Mouse (Mus musculus) brown adipose tissue, adult 24 weeks (tissue): ENCODE results near the gene Soga1. TPM values are rescaled to one million over a fixed set of nuclear protein-coding genes. Genes with fewer than 3 reads are reported as not detected.

Source experiments
- H3K27ac ChIP-seq: fragments of 200-500 bp; replicated peaks from 2 replicates; pipeline ENCODE4 v1.5.1; 2012; ENCODE audit warnings: low read depth, mild to moderate bottlenecking, low read length
- H3K4me1 ChIP-seq: fragments of 200-500 bp; 2 replicates; pipeline ENCODE4 v1.6.1; 2012; ENCODE audit warnings: low read length, mixed read lengths; ENCODE audit not compliant: control insufficient read depth, insufficient read depth, insufficient read length
- H3K4me3 ChIP-seq: fragments of 200-500 bp; 2 replicates; pipeline ENCODE4 v1.5.1; 2012; ENCODE audit warnings: low read depth, mild to moderate bottlenecking, low read length, moderate library complexity; ENCODE audit not compliant: insufficient read depth
- polyA plus RNA-seq: library from polyadenylated mRNA; stranded (reverse); fragments of >200 nt; gene quantifications from 2 replicates; pipeline ENCODE4 v1.2.4, GENCODE M21; 2012; ENCODE audit not compliant: missing spikeins, insufficient read depth, insufficient read length

The Soga1 gene
- polyA plus RNA-seq, 1 experiment: 6.0 TPM

GRCm38 (mm10) chr2:157074186-157074724 lies 4.8 kb downstream of the Soga1 start:
- Histone ChIP-seq H3K27ac (peak overlapping the region; percentile 35), H3K4me1 (peaks cover 69% of the 10 kb centered on the region), H3K4me3 (peak overlapping the region; percentile 6; the same call in 1 of the 2 replicates)

GRCm38 (mm10) chr2:157073378-157074052 lies 5.5 kb downstream of the Soga1 start:
- Histone ChIP-seq H3K4me3 (no peak overlapping the region), H3K27ac (no peak overlapping the region; the same call in 1 of the 2 replicates), H3K4me1 (peaks cover 76% of the 10 kb centered on the region)

- H3K4me3 ChIP-seq: no peak overlapping the region
- H3K4me1 ChIP-seq: peaks cover 76% of the 10 kb centered on the region
- H3K27ac ChIP-seq: peak overlapping the region; percentile 74
These were observed 6.6 kb downstream of the Soga1 start for GRCm38 (mm10) chr2:157072316-157072990.

- Histone ChIP-seq H3K27ac (peak overlapping the region; percentile 74), H3K4me1 (peaks cover 77% of the 10 kb centered on the region), H3K4me3 (no peak overlapping the region)
These were observed 7.5 kb downstream of the Soga1 start for GRCm38 (mm10) chr2:157071556-157071955.

GRCm38 (mm10) chr2:157070365-157070764 lies 8.7 kb downstream of the Soga1 start:
- H3K4me3 ChIP-seq: no peak overlapping the region
- H3K4me1 ChIP-seq: peaks cover 76% of the 10 kb centered on the region
- peak overlapping the region; percentile 74 for H3K27ac ChIP-seq

GRCm38 (mm10) chr2:157069755-157070315 lies 9.2 kb downstream of the Soga1 start:
- Histone ChIP-seq H3K27ac (peak overlapping the region; percentile 74), H3K4me3 (no peak overlapping the region), H3K4me1 (peaks cover 80% of the 10 kb centered on the region)

- H3K4me3 ChIP-seq: no peak overlapping the region
- peaks cover 81% of the 10 kb centered on the region for H3K4me1 ChIP-seq
- H3K27ac ChIP-seq: peak overlapping the region; percentile 74
These were observed 9.7 kb downstream of the Soga1 start for GRCm38 (mm10) chr2:157069355-157069735.

GRCm38 (mm10) chr2:157068701-157069354 lies 10.2 kb downstream of the Soga1 start:
- H3K4me1 ChIP-seq: peaks cover 81% of the 10 kb centered on the region
- no peak overlapping the region for H3K4me3 ChIP-seq
- peak overlapping the region; percentile 74 for H3K27ac ChIP-seq

GRCm38 (mm10) chr2:157066731-157067430 lies 12.2 kb downstream of the Soga1 start:
- Histone ChIP-seq H3K27ac (no peak overlapping the region), H3K4me3 (no peak overlapping the region), H3K4me1 (peaks cover 76% of the 10 kb centered on the region)

GRCm38 (mm10) chr2:157065879-157066226 lies 13.2 kb downstream of the Soga1 start:
- Histone ChIP-seq H3K27ac (peak overlapping the region; percentile 91), H3K4me3 (no peak overlapping the region), H3K4me1 (peaks cover 66% of the 10 kb centered on the region)

- no peak overlapping the region for H3K4me3 ChIP-seq
- peaks cover 60% of the 10 kb centered on the region for H3K4me1 ChIP-seq
These were observed 13.8 kb downstream of the Soga1 start for GRCm38 (mm10) chr2:157064978-157065878.

GRCm38 (mm10) chr2:157064136-157064535 lies 14.9 kb downstream of the Soga1 start:
- peaks cover 51% of the 10 kb centered on the region for H3K4me1 ChIP-seq
- peak overlapping the region; percentile 39 for H3K27ac ChIP-seq
- H3K4me3 ChIP-seq: no peak overlapping the region

More at GRCm38 (mm10) chr2:157064978-157065878, 13.8 kb downstream of the Soga1 start:
- H3K27ac ChIP-seq: peak overlapping the region; percentile 91

GRCm38 (mm10) chr2:157063241-157063700 lies 15.8 kb downstream of the Soga1 start:
- Histone ChIP-seq H3K27ac (peak overlapping the region; percentile 39), H3K4me1 (peaks cover 45% of the 10 kb centered on the region)

More at GRCm38 (mm10) chr2:157063241-157063700, 15.8 kb downstream of the Soga1 start:
- no peak overlapping the region for H3K4me3 ChIP-seq
